Mouse (Mus musculus) liver, embryonic 14.5 days (tissue): ENCODE results near the gene Mfrp. TPM values are rescaled to one million over a fixed set of nuclear protein-coding genes. Genes with fewer than 3 reads are reported as not detected.

Source experiments
- ATAC-seq: fragments of 200-750 bp; cut with Nextera tagmentation; 2 replicates; pipeline ENCODE4 v1.8.0; 2017; ENCODE audit warnings: moderate number of reproducible peaks, mild to moderate bottlenecking, moderate library complexity; ENCODE audit not compliant: insufficient read depth
- DNase-seq, 3 experiments: peaks; one replicate each; pipeline ENCODE4 v3.0.0-alpha.2; 2012 to 2013; ENCODE audit warnings: low read depth in 3 of 3, low spot score in 3 of 3
- H3K27ac ChIP-seq: fragments of 300-500 bp; sonication (generic); 2 replicates; pipeline ENCODE4 v1.5.1; 2014; ENCODE audit warnings: moderate library complexity, mild to moderate bottlenecking, control low read depth, inconsistent platforms
- H3K27me3 ChIP-seq: fragments of 300-500 bp; sonication (generic); 2 replicates; pipeline ENCODE4 v1.6.1; 2014; ENCODE audit warnings: mild to moderate bottlenecking, low read length, moderate library complexity; ENCODE audit not compliant: control insufficient read depth, insufficient read depth
- H3K36me3 ChIP-seq: fragments of 300-500 bp; sonication (generic); replicated peaks from 2 replicates; pipeline ENCODE4 v1.6.1; 2014; ENCODE audit warnings: low read depth; ENCODE audit not compliant: control insufficient read depth, insufficient read depth
- H3K4me1 ChIP-seq, 2 experiments: fragments of 200-500 bp in 1 of 2; fragments of 300-500 bp in 1 of 2; sonication (generic) in 1 of 2; replicated peaks; 2 replicates each; pipeline ENCODE4 v1.6.1; 2012 to 2014; ENCODE audit warnings: antibody characterized with exemption in 1 of 2, inconsistent platforms in 1 of 2, low read length in 1 of 2; ENCODE audit not compliant: control insufficient read depth in 2 of 2, insufficient read depth in 2 of 2
- H3K4me2 ChIP-seq: fragments of 300-500 bp; sonication (generic); 2 replicates; pipeline ENCODE4 v1.6.1; 2014; ENCODE audit warnings: low read depth, mild to moderate bottlenecking, control low read depth, moderate library complexity
- H3K4me3 ChIP-seq, 2 experiments: fragments of 200-500 bp in 1 of 2; fragments of 300-500 bp in 1 of 2; sonication (generic) in 1 of 2; 2 replicates each; pipeline ENCODE4 v1.5.1; 2012 to 2014; ENCODE audit warnings: low read depth in 2 of 2, low read length in 2 of 2, mild to moderate bottlenecking in 2 of 2, control low read depth in 1 of 2, inconsistent platforms in 1 of 2, moderate library complexity in 1 of 2; ENCODE audit not compliant: insufficient read depth in 1 of 2
- H3K9ac ChIP-seq: fragments of 300-500 bp; sonication (generic); replicated peaks from 2 replicates; pipeline ENCODE4 v1.6.1; 2014; ENCODE audit warnings: mild to moderate bottlenecking, control low read depth, moderate library complexity
- H3K9me3 ChIP-seq: fragments of 300-500 bp; sonication (generic); 2 replicates; pipeline ENCODE4 v1.6.1; 2016; ENCODE audit warnings: low read length, mixed read lengths; ENCODE audit not compliant: control insufficient read depth
- CTCF ChIP-seq: IDR thresholded peaks from 2 replicates; pipeline ENCODE4 v1.5.1; 2016; ENCODE audit warnings: antibody characterized with exemption, low read depth, control low read depth
- EP300 ChIP-seq: IDR thresholded peaks from 2 replicates; pipeline ENCODE4 v1.6.1; 2016; ENCODE audit warnings: antibody characterized with exemption, low read depth
- WGBS: fragments of 180-500 bp; shearing (Covaris S2); extraction: QIAGEN DNeasy Blood & Tissue Kit; methylation state at CpG from one replicate; pipeline ENCODE4 v1.1.7; 2014; ENCODE audit not compliant: insufficient replicate concordance; 5-methylcytosine and 5-hydroxymethylcytosine counted together
- polyA plus RNA-seq, 2 experiments: library from polyadenylated mRNA; depleted of rRNA in 1 of 2; stranded (reverse) in 1 of 2; unstranded in 1 of 2; fragments of >200 nt; fragmentation: Nextera tagmentation in 1 of 2; extraction: Ambion mirVana in 1 of 2; gene quantifications; 2 replicates each; pipeline versions ENCODE4 v1.2.1 to v1.2.3; 2012 to 2014

The Mfrp gene
- polyA plus RNA-seq, 2 experiments, result not detected

DNA sequence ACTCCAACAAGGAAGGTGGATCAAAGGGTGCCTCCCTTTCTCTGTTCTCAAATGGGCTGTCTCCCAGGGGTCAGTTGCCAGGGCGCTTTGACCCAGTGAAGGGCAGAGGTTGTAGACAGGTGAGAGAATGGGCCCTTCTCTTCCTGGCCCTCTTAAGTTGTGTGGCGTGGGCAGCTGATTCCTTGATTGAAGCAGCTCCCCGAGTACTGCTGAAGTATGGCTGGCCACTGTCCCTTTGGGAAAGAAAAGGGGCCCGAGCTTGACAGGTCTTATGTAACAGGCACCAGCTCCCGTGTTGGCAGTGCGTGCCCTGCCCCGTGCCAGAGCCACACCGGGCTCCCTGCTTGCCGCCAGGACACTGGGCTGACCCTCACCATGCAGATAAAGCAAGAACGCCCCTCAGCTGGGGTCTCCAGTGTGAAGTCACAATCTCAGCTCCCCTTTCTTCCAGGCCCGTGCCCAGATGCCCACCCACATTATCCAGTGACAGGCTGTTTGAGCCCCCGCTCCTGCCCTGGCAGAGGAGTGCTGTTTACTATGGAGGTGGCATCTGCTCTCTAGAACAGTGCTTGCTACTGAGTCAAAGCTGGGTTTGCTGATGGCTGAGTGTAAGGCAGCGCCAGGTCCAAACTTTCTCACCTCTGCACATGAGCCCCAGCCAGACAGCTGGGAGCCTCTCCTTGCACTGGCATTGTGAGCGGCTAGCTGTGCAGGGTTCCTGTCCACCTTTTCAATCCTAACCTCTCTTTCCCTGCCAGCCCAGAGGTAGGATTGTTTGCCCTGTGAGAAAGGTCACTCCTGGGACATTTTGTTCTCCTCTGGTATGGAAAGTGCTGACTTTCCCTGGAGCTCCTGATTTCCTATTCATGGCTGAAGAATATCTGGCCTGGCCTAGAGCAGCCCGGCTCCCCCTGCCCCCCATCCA, 15.5 kb upstream of the Mfrp start:
- ATAC-seq, result no peak
- no peak overlapping the region for H3K9ac ChIP-seq
- no peak overlapping the region for H3K4me3 ChIP-seq
- H3K9me3 ChIP-seq, result no peaks in the 10 kb centered on the region
- TF ChIP-seq CTCF (no peak), EP300 (no peak)
- H3K4me2 ChIP-seq, result no peak overlapping the region
- WGBS, result 65% methylated on average over 15 of the region's 15 CpGs
- H3K27ac ChIP-seq, result no peak overlapping the region
- DNase-seq, result no peak
- peaks cover 10% of the 10 kb centered on the region for H3K27me3 ChIP-seq
- H3K4me1 ChIP-seq, result peaks cover 8 to 13% of the 10 kb centered on the region in 2 experiments
- H3K36me3 ChIP-seq, result no peaks in the 10 kb centered on the region

GRCm38 (mm10) chr9:44086960-44087359, 14.6 kb upstream of the Mfrp start:
- H3K4me2 ChIP-seq, result no peak overlapping the region
- DNase-seq (no peak), ATAC-seq (no peak)
- TF ChIP-seq EP300, result no peak
- TF ChIP-seq CTCF, result no peak
- H3K4me3 ChIP-seq, result no peak overlapping the region
- no peaks in the 10 kb centered on the region for H3K36me3 ChIP-seq
- H3K9me3 ChIP-seq, result no peaks in the 10 kb centered on the region
- no peak overlapping the region for H3K27ac ChIP-seq
- H3K4me1 ChIP-seq, result peaks cover 8 to 13% of the 10 kb centered on the region in 2 experiments
- 63% methylated on average over 10 of the region's 10 CpGs for WGBS
- H3K9ac ChIP-seq, result no peak overlapping the region
- H3K27me3 ChIP-seq, result peaks cover 10% of the 10 kb centered on the region

GRCm38 (mm10) chr9:44087761-44088455, 13.6 kb upstream of the Mfrp start:
- H3K27ac ChIP-seq, result no peak overlapping the region
- H3K9ac ChIP-seq, result no peak overlapping the region
- no peaks in the 10 kb centered on the region for H3K9me3 ChIP-seq
- DNase-seq (no peak), ATAC-seq (no peak)
- H3K36me3 ChIP-seq, result no peaks in the 10 kb centered on the region
- H3K4me1 ChIP-seq, result peaks cover 8 to 13% of the 10 kb centered on the region in 2 experiments
- 26% methylated on average over 15 of the region's 15 CpGs for WGBS
- H3K27me3 ChIP-seq, result peaks cover 10% of the 10 kb centered on the region
- H3K4me2 ChIP-seq, result no peak overlapping the region
- TF ChIP-seq EP300 (no peak), CTCF (no peak)
- no peak overlapping the region for H3K4me3 ChIP-seq

DNA sequence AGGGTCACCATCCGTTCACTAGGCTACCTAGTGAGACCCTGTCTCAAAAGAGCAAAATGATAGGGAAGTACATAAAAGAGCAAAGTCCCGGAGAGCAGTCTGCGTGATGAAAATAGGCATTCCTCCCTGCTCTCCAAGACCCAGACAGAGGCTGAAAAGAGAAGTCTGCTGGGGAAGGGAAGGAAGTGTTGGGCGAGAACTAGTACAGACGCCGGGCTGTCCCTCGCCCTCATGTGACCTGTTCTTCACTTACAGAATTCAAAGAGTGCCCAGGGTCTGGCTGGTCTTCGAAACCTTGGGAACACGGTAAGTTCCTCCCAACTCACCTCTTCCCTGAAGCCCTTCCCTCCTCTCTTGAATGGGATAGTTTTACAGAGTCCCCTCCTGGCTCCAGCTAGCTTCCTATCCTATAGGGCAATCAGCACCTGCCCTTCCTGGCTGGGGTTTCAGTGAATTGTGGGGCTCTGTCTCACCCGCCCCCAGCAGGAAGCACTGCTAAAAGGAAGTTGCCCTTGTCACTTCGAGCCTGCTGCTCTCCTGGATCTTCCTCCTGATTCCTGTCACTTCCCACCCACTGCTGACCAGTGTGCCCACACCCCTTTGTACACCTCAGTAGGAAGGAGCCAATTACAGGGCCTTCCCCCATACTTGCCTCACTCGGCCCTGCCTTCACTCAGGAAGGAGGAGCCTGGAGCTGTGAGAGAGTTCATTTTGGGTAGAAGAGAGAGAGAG, 12.5 kb upstream of the Mfrp start:
- H3K4me1 ChIP-seq, result peaks cover 6 to 10% of the 10 kb centered on the region in 2 experiments
- H3K27ac ChIP-seq, result no peak overlapping the region
- no peak overlapping the region for H3K9ac ChIP-seq
- ATAC-seq (no peak), DNase-seq (no peak)
- peaks cover 6% of the 10 kb centered on the region for H3K27me3 ChIP-seq
- no peak overlapping the region for H3K4me2 ChIP-seq
- H3K36me3 ChIP-seq, result no peaks in the 10 kb centered on the region
- TF ChIP-seq EP300, result no peak
- no peak for TF ChIP-seq CTCF
- no peak overlapping the region for H3K4me3 ChIP-seq
- whole genome bisulfite sequencing, result 24% methylated on average over 12 of the region's 12 CpGs
- no peaks in the 10 kb centered on the region for H3K9me3 ChIP-seq
